Mouse (Mus musculus): Measurements from ENCODE around the gene Dennd1a. TPM values are rescaled to one million over a fixed set of nuclear protein-coding genes. Genes with fewer than 3 reads are reported as not detected.
"Not testable (repeated sequence)": the region's sequence is repeated elsewhere in the genome, so short reads cannot be mapped to it uniquely, and the experiment has no call there.

Gene Dennd1a
- total RNA-seq, 2 experiments from 2014 or later: 73.9 to 74.1 TPM

DNA sequence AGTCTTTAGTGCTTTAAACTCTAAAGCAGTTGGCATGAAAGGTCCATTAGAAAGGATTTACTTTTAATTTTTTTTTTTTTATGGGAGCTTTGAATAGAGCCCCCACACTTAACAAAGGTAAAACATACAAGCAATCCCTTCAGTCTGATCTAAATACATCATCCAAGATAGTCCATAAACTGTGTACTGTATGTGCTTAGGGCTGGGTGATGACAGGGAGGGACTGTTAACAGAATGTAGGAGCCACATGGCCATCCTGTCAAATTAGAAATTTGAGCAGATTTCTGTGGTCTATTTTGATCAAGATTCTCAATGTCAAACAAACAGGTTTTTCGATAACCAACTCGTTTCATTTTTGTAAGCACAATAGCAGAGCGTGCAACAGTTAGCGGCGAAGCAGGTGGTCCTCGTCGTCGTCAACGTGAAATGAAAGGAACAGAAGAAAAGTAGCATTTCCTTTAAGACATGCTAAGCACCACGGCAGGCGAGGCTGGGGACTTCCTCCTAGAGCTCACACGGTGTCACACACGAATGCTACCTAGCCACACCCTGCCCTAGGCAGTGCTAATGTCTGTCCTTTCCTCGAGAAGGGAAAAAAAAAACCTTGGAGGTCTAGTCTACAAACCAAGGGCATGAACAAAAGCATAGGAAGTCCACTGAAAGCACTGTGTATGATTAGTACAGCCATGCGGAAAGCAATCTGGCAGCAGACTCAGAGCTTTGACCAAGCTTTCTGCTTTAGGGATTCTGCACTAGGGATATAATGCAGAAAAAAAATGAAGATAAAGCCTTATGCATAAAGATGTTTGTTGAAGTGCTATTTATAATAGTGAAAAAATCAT, 305.4 kb downstream of the Dennd1a start:
- peak in 1 of 2 experiments; percentile 24 for DNase-seq (ENCODE audit: low spot score in 2 of 2)

DNA sequence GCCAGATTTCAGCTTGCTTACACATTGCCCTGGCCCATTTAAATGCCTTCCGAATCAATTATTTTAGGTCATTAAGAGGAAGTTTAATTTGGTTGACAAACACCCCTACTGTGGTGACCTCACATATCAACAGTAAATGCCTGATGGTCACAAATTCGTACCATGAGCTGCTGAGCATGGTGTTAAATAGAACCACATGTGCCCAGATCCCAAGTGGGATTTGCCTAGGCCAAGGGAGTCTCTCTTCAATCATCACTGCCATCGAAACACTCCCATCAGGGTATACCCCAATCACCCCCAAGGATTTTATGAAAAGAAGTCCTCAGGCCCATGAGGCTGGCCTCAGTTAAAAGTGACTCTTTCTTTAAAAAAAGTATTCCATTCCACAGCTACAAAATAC, 313.0 kb downstream of the Dennd1a start:
- no peak for DNase-seq (ENCODE audit: low spot score in 2 of 2)

DNA sequence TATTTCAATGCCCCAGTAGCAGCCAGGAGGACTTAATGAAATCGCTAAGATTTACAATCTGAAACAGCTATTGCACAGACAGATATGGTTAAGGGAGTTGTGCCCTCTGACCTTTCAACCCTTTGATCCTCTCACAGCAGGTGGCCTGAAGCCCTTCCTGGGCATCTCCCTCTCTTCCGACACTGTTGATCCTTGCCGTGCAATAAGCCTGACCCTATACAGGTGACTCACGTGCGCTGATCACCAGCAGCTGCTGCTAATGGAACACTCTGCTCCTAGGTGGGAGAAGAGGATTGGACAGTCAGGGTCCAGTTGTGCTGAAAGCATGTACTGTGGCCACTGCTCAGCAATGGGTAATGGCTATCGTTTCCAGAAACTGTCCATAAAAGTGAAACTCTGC, 314.6 kb downstream of the Dennd1a start:
- no peak for DNase-seq (ENCODE audit: low spot score in 2 of 2)

DNA sequence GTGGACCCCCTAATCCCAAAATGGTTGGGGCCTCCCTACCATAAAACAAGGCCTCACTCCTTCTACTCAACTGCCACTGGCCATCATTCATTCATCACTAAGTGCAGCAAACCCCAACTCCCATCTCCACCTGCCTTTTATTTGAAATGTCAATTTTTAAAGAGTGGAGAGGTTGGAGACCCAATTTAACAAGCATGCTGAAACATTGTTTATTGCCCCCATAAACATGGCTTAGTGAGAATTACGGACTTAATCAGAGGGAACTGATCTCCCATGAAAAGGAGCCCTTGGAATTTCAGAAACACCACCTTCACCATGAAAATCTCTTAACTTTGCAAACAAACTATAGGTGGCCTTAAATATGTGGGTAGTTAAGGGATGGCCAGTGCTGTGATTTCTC, 315.5 kb downstream of the Dennd1a start:
- no peak for DNase-seq (ENCODE audit: low spot score in 2 of 2)

DNA sequence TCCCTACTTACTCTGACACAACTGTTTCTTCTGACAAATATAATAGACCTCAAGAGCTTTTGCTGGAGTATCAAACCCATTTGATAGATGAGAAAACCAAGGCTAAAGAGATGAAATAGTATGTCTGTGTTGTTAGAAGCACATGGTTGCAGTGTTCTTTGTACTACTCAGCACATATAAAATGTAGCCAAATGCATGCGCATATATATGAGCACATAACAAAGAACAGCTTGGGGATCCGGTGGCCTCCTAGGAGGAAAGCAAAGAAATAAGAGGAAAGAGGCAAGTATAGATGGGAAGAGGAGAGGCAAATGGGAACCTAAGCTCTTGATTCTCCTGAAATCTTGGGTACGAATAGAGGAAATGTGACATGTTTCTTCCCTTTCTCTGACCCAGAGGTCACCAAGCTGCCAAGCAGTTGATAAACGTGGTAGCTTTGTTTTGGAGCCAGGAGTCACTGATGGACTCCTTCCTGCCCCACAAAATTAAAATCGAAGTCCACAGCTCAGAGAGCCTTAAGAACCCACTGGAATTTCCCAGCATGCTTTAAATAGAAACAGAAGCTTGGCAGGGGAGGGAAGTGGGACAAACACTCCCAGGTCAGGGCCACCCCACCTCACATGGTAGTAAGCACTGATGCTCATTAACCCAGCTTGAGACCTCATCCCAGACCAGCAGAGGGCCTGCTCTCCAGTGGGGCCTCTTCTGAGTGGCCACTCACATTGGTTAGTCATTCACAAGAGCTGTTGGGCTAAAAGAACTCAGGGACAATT, 317.3 kb downstream of the Dennd1a start:
- DNase-seq (ENCODE audit: low spot score in 2 of 2): no peak

DNA sequence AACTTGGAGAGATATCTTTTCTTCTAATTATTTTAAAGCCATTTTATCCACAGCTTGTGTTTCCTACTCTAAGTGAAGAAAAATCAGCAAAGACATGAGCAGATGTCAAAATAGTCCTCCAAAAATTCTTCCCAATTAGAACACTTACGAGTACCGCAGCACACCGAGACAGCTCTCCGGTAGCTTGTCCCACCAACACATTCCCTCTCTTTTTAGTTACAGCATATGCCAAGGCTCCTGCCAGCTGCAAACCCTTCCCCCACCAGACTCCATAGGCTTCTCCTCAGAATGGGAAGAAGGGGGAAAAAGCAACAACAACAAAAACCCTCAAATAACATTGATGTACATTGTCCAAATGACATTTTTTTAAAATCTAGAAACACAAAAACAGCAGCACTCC, 322.7 kb downstream of the Dennd1a start:
- no peak for DNase-seq (ENCODE audit: low spot score in 2 of 2)

DNA sequence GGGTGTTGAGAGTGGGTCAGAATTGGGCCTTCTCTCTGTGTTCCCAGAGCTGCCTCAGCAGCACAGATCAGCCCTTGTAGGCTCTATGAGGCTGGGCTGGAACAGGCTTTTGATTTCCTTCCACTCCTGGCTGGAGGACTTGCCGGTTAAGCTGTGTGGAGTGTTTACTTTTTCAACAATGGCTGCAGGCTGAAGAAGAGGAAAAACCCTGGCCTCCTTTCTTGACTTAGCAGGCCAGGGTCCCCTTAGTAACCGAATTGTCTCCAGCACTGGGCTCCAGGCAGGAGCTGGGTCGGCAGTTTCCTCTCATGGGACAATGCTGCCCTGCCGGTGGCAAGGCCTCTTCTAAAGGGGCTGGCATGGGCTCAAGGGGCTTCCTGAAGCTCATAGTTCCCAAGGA, 323.8 kb downstream of the Dennd1a start:
- peak; percentile 52 to 66 for DNase-seq (ENCODE audit: low spot score in 2 of 2)

DNA sequence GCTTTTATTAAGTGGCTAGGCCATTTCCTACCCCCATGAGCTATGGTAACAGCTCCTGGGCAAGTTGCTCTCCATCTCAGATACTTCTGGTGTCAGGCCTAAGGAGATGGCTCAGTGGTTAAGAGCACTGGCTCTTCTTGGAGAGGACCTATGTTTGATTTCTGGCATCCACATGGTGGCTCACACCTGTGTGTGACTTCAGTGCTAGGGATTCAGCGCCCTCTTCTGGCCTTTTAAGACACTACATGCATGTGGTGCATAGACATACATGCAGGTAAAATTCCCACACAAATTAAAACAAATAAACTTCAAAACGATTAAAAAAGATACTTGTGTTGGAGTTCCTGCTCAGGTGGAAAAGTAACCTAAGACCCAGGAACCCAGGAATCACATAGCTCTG, 338.8 kb downstream of the Dennd1a start:
- no peak for DNase-seq (ENCODE audit: low spot score in 2 of 2)

- peak in 1 of 2 experiments; percentile 53 for DNase-seq (ENCODE audit: low spot score in 2 of 2)
Measured at GRCm38 (mm10) chr2:37945598-37946336, 341.4 kb downstream of the Dennd1a start.

DNA sequence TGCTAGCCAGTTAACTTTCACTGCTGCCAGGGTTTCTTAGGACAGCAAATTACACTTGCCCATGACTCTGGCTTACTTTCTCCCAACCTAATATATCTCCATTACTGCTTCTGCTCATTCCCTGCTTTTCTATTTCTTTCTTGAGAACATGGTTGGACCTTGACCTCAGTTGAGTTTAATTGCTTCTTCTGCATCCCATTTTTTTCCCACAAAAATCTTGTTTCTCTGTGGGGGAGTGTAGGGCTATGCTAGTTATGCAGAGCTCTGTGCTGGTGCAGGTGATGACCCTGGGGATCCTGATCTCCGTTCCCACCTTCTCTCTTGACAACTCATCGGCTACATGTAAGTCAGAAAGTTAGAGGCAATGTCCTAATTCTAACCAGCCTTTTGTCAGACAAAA, 344.3 kb downstream of the Dennd1a start:
- no peak for DNase-seq (ENCODE audit: low spot score in 2 of 2)

- DNase-seq (ENCODE audit: low spot score in 2 of 2): no peak
Measured at GRCm38 (mm10) chr2:37941741-37942140, 345.4 kb downstream of the Dennd1a start.

DNA sequence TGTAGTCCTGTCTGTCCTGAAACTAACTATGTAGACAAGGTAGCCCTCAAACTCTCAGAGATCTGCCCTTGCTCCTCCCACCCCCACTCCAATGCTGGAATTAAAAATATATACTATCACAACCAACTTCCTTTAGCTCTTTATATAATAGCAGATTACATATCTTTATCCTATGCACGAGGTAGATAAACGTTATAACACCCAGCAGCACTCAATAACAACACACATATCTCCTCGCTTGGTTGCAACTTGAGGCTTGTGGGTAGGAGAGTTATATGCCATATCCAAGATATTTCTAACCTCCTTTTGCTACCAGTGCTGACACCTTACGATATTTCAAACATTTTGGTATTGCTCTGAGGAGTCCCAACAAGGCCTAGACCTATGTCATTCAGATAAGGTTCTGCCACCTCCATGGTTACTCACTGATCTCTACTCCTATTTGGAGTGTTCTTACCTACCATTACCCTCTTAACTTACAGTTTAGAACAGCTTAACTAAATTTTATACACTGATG, 346.3 kb downstream of the Dennd1a start:
- DNase-seq (ENCODE audit: low spot score in 2 of 2): no peak

GRCm38 (mm10) chr2:37939997-37940396, 347.2 kb downstream of the Dennd1a start:
- DNase-seq (ENCODE audit: low spot score in 2 of 2): no peak

- DNase-seq (ENCODE audit: low spot score in 2 of 2): not testable (repeated sequence)
Measured at GRCm38 (mm10) chr2:37936922-37937321, 350.3 kb downstream of the Dennd1a start.

DNA sequence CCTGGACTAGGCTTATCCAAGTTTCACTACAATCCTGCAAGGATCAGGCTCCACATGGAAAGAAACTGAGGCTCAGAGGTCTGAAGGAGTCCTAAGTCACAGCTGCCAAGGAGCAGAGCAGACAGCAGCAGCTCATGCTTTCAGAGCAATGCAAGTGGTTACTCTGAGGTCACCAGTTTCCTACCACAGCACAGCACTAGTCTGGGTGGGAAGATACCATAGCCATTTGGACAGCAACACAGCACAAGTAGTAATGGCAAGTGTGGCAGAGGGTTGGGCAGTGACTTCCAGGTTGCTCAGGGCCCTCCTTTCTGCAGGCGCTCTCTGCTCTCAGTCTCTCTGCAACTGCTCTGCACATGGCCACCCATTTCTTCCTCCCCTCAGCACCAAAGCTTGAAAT, 354.9 kb downstream of the Dennd1a start:
- no peak for DNase-seq (ENCODE audit: low spot score in 2 of 2)

DNA sequence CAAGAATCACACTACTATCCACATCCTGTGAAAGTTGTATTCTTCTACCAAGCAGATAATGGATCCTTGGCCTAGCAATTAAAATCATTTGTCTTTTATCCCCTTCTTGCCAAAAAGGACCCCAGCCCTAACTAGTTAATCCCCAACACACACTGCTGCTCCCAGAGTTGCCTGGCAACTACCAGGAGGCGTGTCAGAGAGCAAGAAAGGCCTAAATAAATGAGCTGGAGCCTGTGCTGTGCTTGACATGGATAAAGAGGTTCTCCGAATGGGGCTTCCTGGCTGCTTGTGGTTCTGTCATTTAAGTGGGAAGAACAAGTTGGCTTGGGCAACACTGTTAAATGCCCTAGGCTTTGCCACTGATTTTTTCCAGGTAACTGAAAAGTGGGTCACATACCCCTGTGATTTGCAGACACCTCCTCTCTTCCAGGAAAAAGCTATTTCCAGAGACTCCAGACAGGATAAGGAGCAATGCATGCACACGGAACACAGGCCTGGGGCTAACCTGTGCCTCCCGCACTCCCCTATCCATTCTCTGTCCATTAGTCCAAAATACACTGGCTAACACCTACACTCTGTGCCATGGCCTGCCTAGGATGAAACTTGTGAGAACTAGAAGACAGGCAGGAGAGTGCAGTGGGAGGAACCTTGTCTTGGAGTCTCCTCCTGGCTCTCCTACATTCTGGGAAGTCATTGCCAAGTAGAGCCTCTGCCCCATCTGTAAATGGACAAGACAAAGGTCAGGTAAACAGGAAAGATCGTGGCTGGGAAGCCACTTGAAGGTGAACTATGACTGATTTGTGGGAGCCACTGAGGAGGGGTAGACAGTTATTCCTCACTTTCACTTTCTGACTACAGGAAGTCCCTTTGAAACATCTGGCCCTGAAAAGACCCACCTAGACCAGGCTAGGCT, 355.9 kb downstream of the Dennd1a start:
- peak in 1 of 2 experiments; percentile 37 for DNase-seq (ENCODE audit: low spot score in 2 of 2)

DNA sequence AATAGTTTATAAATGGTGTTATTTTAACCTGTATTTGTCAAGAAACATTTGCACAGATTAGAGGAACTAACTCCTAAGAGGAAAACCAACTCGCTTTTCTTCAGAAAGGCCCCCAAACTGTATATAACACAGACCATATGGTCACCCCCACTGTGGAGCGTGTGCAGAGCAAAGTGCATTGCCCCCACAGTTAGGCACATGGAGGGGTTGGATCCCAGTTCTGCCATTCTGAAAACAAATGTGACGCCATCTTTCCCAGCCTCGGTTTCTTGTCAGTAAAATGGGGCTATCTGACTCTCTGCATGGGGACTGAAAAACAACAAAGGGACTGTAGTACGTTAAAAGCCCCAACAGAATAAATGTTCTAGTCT, 361.1 kb downstream of the Dennd1a start:
- no peak for DNase-seq (ENCODE audit: low spot score in 2 of 2)

DNA sequence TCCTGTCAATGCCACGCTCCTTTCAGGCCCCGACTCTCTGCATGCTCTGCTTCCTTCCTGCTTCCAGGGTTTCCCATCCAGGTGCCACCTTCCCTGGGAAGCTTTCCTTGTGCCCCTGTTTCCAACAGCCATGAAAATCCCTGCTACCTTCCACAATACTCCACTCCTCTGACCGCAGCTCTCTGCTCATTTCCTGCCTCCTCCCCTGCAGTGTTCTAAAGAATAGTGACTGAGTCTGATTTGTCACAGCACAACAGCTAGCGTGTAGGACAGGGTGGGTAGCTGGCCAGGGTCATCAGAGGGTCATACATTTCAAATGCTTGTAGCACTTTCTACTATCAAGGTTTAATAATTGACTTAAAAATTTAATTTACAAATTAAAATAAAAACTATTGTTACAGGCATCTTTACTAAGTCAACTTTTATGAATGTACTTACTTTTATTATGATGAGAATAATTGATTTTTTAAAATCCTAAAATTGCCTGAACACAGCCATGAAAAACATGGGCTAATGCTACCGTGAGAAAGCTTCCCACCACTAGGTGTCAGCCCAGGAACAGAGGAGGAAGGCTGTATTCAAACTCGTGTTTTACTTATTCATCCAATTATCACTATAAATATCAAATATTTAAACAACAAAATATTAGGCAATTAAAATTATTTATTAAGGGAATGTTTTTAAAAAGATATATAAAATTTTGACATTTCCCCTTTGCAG, 361.6 kb downstream of the Dennd1a start:
- peak in 1 of 2 experiments; percentile 70 for DNase-seq (ENCODE audit: low spot score in 2 of 2)

GRCm38 (mm10) chr2:37908721-37909506, 378.3 kb downstream of the Dennd1a start:
- DNase-seq (ENCODE audit: low spot score in 2 of 2): peak in 1 of 2 experiments; percentile 26

Data from layer of hippocampus, postnatal 14 days (tissue).